Mouse (Mus musculus) CH12.LX (cell line): ENCODE measurements around the gene Dhx34. TPM values are rescaled to one million over a fixed set of nuclear protein-coding genes. Genes with fewer than 3 reads are reported as not detected.

ENCODE experiments used
- DNase-seq: peaks from one replicate; pipeline ENCODE4 v3.0.0-alpha.2; 2013; ENCODE audit errors: extremely low read depth
- H3K27ac ChIP-seq: 2 replicates; pipeline ENCODE4 v1.5.1; 2012; ENCODE audit warnings: low read depth, mild to moderate bottlenecking, control low read depth, moderate library complexity; ENCODE audit not compliant: insufficient read depth
- H3K27me3 ChIP-seq: replicated peaks from 2 replicates; pipeline ENCODE3; 2012; ENCODE audit warnings: inconsistent platforms
- H3K36me3 ChIP-seq, 2 experiments: replicated peaks in 1 of 2; 2 replicates each; pipeline versions ENCODE3 to v1.6.1; 2012; ENCODE audit warnings: inconsistent platforms in 1 of 2, low read length in 1 of 2, mild to moderate bottlenecking in 1 of 2, mixed read lengths in 1 of 2, moderate library complexity in 1 of 2; ENCODE audit not compliant: control insufficient read depth in 1 of 2, insufficient read depth in 1 of 2
- H3K4me1 ChIP-seq, 2 experiments: 2 replicates each; pipeline ENCODE4 v1.6.1; 2012; ENCODE audit warnings: inconsistent platforms in 1 of 2, moderate library complexity in 1 of 2; ENCODE audit not compliant: insufficient read depth in 2 of 2, control insufficient read depth in 1 of 2
- H3K4me2 ChIP-seq: 2 replicates; pipeline ENCODE4 v1.6.1; 2012; ENCODE audit warnings: low read depth, mild to moderate bottlenecking, control low read depth; ENCODE audit not compliant: poor library complexity, insufficient read depth, severe bottlenecking
- H3K4me3 ChIP-seq, 3 experiments: fragments of 150-350 bp in 1 of 3; sonication (generic) in 1 of 3; replicated peaks in 1 of 3; 2 replicates each; pipeline versions ENCODE3 to v1.5.1; 2011 to 2012; ENCODE audit warnings: low read depth in 2 of 3, low read length in 2 of 3, mild to moderate bottlenecking in 2 of 3, moderate library complexity in 2 of 3, control low read depth in 1 of 3, improper control_type of control experiment in 1 of 3, inconsistent platforms in 1 of 3, mixed read lengths in 1 of 3; ENCODE audit not compliant: poor library complexity in 1 of 3
- H3K79me2 ChIP-seq: replicated peaks from 2 replicates; pipeline ENCODE4 v1.6.1; 2012; ENCODE audit warnings: mild to moderate bottlenecking, moderate library complexity; ENCODE audit not compliant: control insufficient read depth, poor library complexity, insufficient read depth, severe bottlenecking; ENCODE audit errors: extremely low read depth
- H3K9ac ChIP-seq: 2 replicates; pipeline ENCODE4 v1.6.1; 2012; ENCODE audit warnings: low read depth, mild to moderate bottlenecking, control low read depth, moderate library complexity; ENCODE audit not compliant: insufficient read depth
- H3K9me3 ChIP-seq: replicated peaks from 2 replicates; pipeline ENCODE3; 2012; ENCODE audit warnings: low read length, inconsistent platforms, mixed read lengths
- BHLHE40 ChIP-seq: IDR thresholded peaks from 2 replicates; pipeline ENCODE4 v1.6.1; 2011; ENCODE audit warnings: mild to moderate bottlenecking, low read depth, low read length, improper control_type of control experiment
- CTCF ChIP-seq, 2 experiments: IDR thresholded peaks in 1 of 2; conservative IDR thresholded peaks in 1 of 2; 2 replicates each; pipeline ENCODE4 v1.5.1; 2011 to 2012; ENCODE audit warnings: low read depth in 2 of 2, low read length in 2 of 2, improper control_type of control experiment in 1 of 2, inconsistent platforms in 1 of 2, mild to moderate bottlenecking in 1 of 2, moderate library complexity in 1 of 2
- E2F4 ChIP-seq: IDR thresholded peaks from 2 replicates; pipeline ENCODE4 v1.6.1; 2011; ENCODE audit warnings: low read depth, low read length, improper control_type of control experiment; ENCODE audit not compliant: insufficient replicate concordance
- EP300 ChIP-seq: IDR thresholded peaks from 2 replicates; pipeline ENCODE4 v1.6.1; 2011; ENCODE audit warnings: low read length, improper control_type of control experiment
- ETS1 ChIP-seq: conservative IDR thresholded peaks from 2 replicates; pipeline ENCODE4 v1.6.1; 2012; ENCODE audit warnings: low read depth, mild to moderate bottlenecking, inconsistent platforms, low read length, improper control_type of control experiment, moderate library complexity
- IRF4 ChIP-seq: IDR thresholded peaks from 2 replicates; pipeline ENCODE4 v1.6.1; 2014; ENCODE audit warnings: low read depth, mild to moderate bottlenecking, inconsistent platforms, low read length, improper control_type of control experiment
- JUN ChIP-seq: IDR thresholded peaks from 2 replicates; pipeline ENCODE4 v1.6.1; 2011; ENCODE audit warnings: low read depth, mild to moderate bottlenecking, low read length, improper control_type of control experiment, moderate library complexity; ENCODE audit not compliant: insufficient read depth
- MAFK ChIP-seq: IDR thresholded peaks from 2 replicates; pipeline ENCODE4 v1.6.1; 2011; ENCODE audit warnings: low read length, improper control_type of control experiment; ENCODE audit not compliant: insufficient replicate concordance
- MYC ChIP-seq: IDR thresholded peaks from 2 replicates; pipeline ENCODE4 v1.6.1; 2011; ENCODE audit warnings: low read depth, mild to moderate bottlenecking, improper control_type of control experiment, low read length
- PAX5 ChIP-seq: IDR thresholded peaks from 2 replicates; pipeline ENCODE4 v1.6.1; 2012; ENCODE audit warnings: low read length, inconsistent platforms, mixed read lengths
- POLR2AphosphoS2 ChIP-seq: IDR thresholded peaks from 2 replicates; pipeline ENCODE4 v1.6.1; 2011; ENCODE audit warnings: low read depth, low read length, improper control_type of control experiment
- RAD21 ChIP-seq: IDR thresholded peaks from 2 replicates; pipeline ENCODE4 v1.6.1; 2011; ENCODE audit warnings: low read depth, mild to moderate bottlenecking, low read length, improper control_type of control experiment, moderate library complexity
- SIN3A ChIP-seq: IDR thresholded peaks from 2 replicates; pipeline ENCODE4 v1.6.1; 2012; ENCODE audit warnings: low read length, improper control_type of control experiment, inconsistent platforms
- dilution Hi-C: fragments of 300-500 bp; cut with MboI; formaldehyde crosslinking; loops from 2 replicates; pipeline ENCODE4 v1.14.3; 2020; ENCODE audit warnings: low sequenced_read_pairs; ENCODE audit not compliant: extremely low pct_unique_long_range_greater_than_20kb, extremely low pct_ligation_motif_present
- in situ Hi-C: fragments of 300-500 bp; cut with MboI; formaldehyde crosslinking; loops from 3 replicates; pipeline ENCODE4 v1.14.3; 2019; ENCODE audit warnings: low sequenced_read_pairs, low pct_ligation_motif_present, low pct_unique_long_range_greater_than_20kb, mixed read lengths
- polyA plus RNA-seq: library from polyadenylated mRNA; unstranded; fragments of >175 nt; gene quantifications from 2 replicates; pipeline ENCODE4 v1.2.1, GENCODE M21; 2012; ENCODE audit warnings: low read depth; ENCODE audit not compliant: insufficient read length
- total RNA-seq, 2 experiments: library from RNA; depleted of rRNA; stranded (reverse); fragments of 300-350 nt in 1 of 2; fragments of >200 nt in 1 of 2; gene quantifications; 2 replicates each; pipeline ENCODE4 v1.2.3; 2012 to 2014

Dhx34 gene
- total and polyA plus RNA-seq, 3 experiments: 8.8 to 18.0 (median 15.2) TPM

GRCm38 (mm10) chr7:16208781-16209665, 12.8 kb downstream of the Dhx34 start:
- peaks cover 27 to 60% of the 10 kb centered on the region in 2 experiments for H3K4me1 ChIP-seq
- H3K27ac ChIP-seq: no peak overlapping the region
- H3K9ac ChIP-seq: no peak overlapping the region
- dilution Hi-C loops (no loop called here), in situ Hi-C loops (no loop called here)
- TF ChIP-seq JUN (no peak), MYC (no peak)
- H3K9me3 ChIP-seq: no peaks in the 10 kb centered on the region
- peaks cover 74 to 94% of the 10 kb centered on the region in 2 experiments for H3K36me3 ChIP-seq
- no peak overlapping the region for H3K4me3 ChIP-seq
- no peak for DNase-seq
- no peaks in the 10 kb centered on the region for H3K79me2 ChIP-seq
- H3K27me3 ChIP-seq: no peaks in the 10 kb centered on the region
- no peak overlapping the region for H3K4me2 ChIP-seq

DNA sequence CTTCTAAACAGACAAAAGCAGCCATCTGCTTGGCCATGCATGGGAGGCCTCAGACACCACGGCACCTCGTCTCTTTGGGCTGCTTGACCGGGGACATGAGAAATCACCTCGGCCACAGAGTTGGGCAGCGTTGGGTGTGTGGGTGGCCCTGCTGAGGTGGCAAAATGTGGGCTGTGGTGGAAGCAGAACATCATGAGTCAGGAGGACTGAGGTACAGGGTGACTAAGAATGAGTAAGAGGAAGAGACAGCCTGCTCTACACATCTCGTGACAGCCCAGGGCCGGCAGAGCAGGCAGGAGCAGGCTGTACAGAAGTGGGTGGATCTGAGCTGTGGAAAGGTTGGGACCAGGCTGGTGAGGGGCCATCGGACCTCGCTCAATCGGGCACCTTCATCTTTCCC, 14.3 kb downstream of the Dhx34 start:
- Histone ChIP-seq H3K4me2 (no peak overlapping the region), H3K4me3 (no peak overlapping the region), H3K36me3 (peaks cover 75 to 94% of the 10 kb centered on the region in 2 experiments), H3K9me3 (no peaks in the 10 kb centered on the region), H3K4me1 (peaks cover 27 to 76% of the 10 kb centered on the region in 2 experiments)
- DNase-seq: peak; percentile 77
- dilution Hi-C loops: no loop called here
- TF ChIP-seq EP300: 0 out of 2 replicates have a peak, but pooled peaks have one; percentile 18
- TF ChIP-seq ETS1: peak; percentile 80
- TF ChIP-seq IRF4: no peak
- no peak for TF ChIP-seq E2F4
- TF ChIP-seq SIN3A: no peak
- TF ChIP-seq MAFK: peak; percentile 85
- peak; percentile 88 for TF ChIP-seq BHLHE40
- TF ChIP-seq POLR2AphosphoS2: no peak
- TF ChIP-seq PAX5: no peak
- TF ChIP-seq, all 38 proteins: peak for 4
- H3K27ac ChIP-seq: peak overlapping the region; percentile 62
- H3K27me3 ChIP-seq: no peaks in the 10 kb centered on the region
- H3K9ac ChIP-seq: no peak overlapping the region
- no peaks in the 10 kb centered on the region for H3K79me2 ChIP-seq
- in situ Hi-C loops: no loop called here

DNA sequence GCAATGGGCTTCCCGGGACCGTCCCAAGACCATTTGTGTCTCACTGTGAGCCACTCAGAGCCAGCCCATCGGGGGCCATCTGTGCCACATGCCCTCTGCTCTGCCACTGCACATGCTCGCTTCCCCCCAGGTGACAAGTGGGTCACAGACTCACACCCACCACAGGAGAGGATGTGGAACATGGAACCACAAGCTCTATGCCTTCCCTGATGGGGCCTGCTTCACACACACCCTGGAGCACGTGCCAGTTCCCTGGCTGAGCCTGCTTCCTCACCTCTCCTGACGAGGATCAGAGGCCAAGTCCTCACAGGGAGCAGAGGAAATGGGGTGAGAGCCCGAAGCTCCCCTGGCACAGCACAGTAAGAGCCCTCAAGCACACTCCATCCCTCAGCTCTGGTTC, 14.8 kb downstream of the Dhx34 start:
- peaks cover 79 to 96% of the 10 kb centered on the region in 2 experiments for H3K36me3 ChIP-seq
- peaks cover 27 to 76% of the 10 kb centered on the region in 2 experiments for H3K4me1 ChIP-seq
- peak; percentile 48 for DNase-seq
- dilution Hi-C loops (no loop called here), in situ Hi-C loops (no loop called here)
- no peaks in the 10 kb centered on the region for H3K27me3 ChIP-seq
- H3K79me2 ChIP-seq: no peaks in the 10 kb centered on the region
- peak overlapping the region; percentile 62; the same call in 1 of the 2 replicates for H3K27ac ChIP-seq
- no peaks in the 10 kb centered on the region for H3K9me3 ChIP-seq
- TF ChIP-seq RAD21 (no peak), CTCF (conservative IDR thresholded peaks at IDR 0.05 in 1 of 2, IDR thresholded peaks at IDR 0.05 in 1 of 2; ENCODE audit: low read depth in 2 of 2, low read length in 2 of 2) (no peak), BHLHE40 (peak; percentile 50)
- no peak overlapping the region for H3K4me3 ChIP-seq
- H3K9ac ChIP-seq: no peak overlapping the region
- no peak overlapping the region for H3K4me2 ChIP-seq
